Mouse (Mus musculus) hindbrain, embryonic 13.5 days (tissue): Measurements from ENCODE around the gene Dpf3. TPM values are rescaled to one million over a fixed set of nuclear protein-coding genes. Genes with fewer than 3 reads are reported as not detected.

Experiments used
- ATAC-seq: fragments of 200-750 bp; cut with Nextera tagmentation; 2 replicates; pipeline ENCODE4 v1.8.0; 2017; ENCODE audit warnings: moderate TSS enrichment; ENCODE audit not compliant: low FRiP score
- H3K27ac ChIP-seq: fragments of 300-500 bp; sonication (generic); 2 replicates; pipeline ENCODE4 v1.5.1; 2015; ENCODE audit warnings: inconsistent platforms, mild to moderate bottlenecking, moderate library complexity
- H3K27me3 ChIP-seq: fragments of 300-500 bp; sonication (generic); 2 replicates; pipeline ENCODE4 v1.6.1; 2015; ENCODE audit warnings: mild to moderate bottlenecking, inconsistent platforms
- H3K36me3 ChIP-seq: fragments of 300-500 bp; sonication (generic); 2 replicates; pipeline ENCODE4 v1.6.1; 2015; ENCODE audit warnings: mild to moderate bottlenecking, inconsistent platforms
- H3K4me1 ChIP-seq: fragments of 300-500 bp; sonication (generic); replicated peaks from 2 replicates; pipeline ENCODE4 v1.6.1; 2015; ENCODE audit warnings: inconsistent platforms
- H3K4me2 ChIP-seq: fragments of 300-500 bp; sonication (generic); 2 replicates; pipeline ENCODE4 v1.6.1; 2015; ENCODE audit warnings: inconsistent platforms, mild to moderate bottlenecking, moderate library complexity
- H3K4me3 ChIP-seq: fragments of 300-500 bp; sonication (generic); 2 replicates; pipeline ENCODE4 v1.5.1; 2015; ENCODE audit warnings: mild to moderate bottlenecking, inconsistent platforms
- H3K9ac ChIP-seq: fragments of 300-500 bp; sonication (generic); 2 replicates; pipeline ENCODE4 v1.6.1; 2015; ENCODE audit warnings: mild to moderate bottlenecking, inconsistent platforms
- H3K9me3 ChIP-seq: fragments of 300-500 bp; sonication (generic); 2 replicates; pipeline ENCODE4 v1.6.1; 2016; ENCODE audit warnings: inconsistent platforms
- WGBS: fragments of 180-500 bp; shearing (Covaris S2); methylation state at CpG from one replicate; pipeline ENCODE4 v1.1.7; 2015; 5-methylcytosine and 5-hydroxymethylcytosine counted together
- polyA plus RNA-seq: library from polyadenylated mRNA; unstranded; fragments of >200 nt; fragmentation: Nextera tagmentation; extraction: Ambion mirVana; gene quantifications from 2 replicates; pipeline ENCODE4 v1.2.1, GENCODE M21; 2015

Dpf3 gene
- polyA plus RNA-seq, 1 experiment from 2014 or later, result 27.7 TPM

- 71% methylated on average over 11 of the region's 11 CpGs for WGBS
- ATAC-seq, result no peak
Observed at GRCm38 (mm10) chr12:83424720-83425444, 62.6 kb downstream of the Dpf3 start.

GRCm38 (mm10) chr12:83424086-83424719 is 63.3 kb downstream of the Dpf3 start:
- H3K9me3 ChIP-seq, result no peaks in the 10 kb centered on the region
- H3K4me2 ChIP-seq, result no peak overlapping the region
- peaks cover 33% of the 10 kb centered on the region for H3K4me1 ChIP-seq
- H3K27ac ChIP-seq, result no peak overlapping the region
- no peak for ATAC-seq
- 84% methylated on average over 12 of the region's 12 CpGs for whole genome bisulfite sequencing
- H3K9ac ChIP-seq, result 0 out of 2 replicates have a peak overlapping the region, but pooled peaks have one; percentile 2
- H3K27me3 ChIP-seq, result no peaks in the 10 kb centered on the region
- H3K36me3 ChIP-seq, result no peaks in the 10 kb centered on the region
- H3K4me3 ChIP-seq, result no peak overlapping the region

More at GRCm38 (mm10) chr12:83424720-83425444, 62.6 kb downstream of the Dpf3 start:
- no peaks in the 10 kb centered on the region for H3K27me3 ChIP-seq
- no peak overlapping the region for H3K4me3 ChIP-seq
- no peak overlapping the region; the same call in 1 of the 2 replicates for H3K27ac ChIP-seq
- H3K4me1 ChIP-seq, result peaks cover 33% of the 10 kb centered on the region
- H3K9me3 ChIP-seq, result no peaks in the 10 kb centered on the region
- H3K36me3 ChIP-seq, result no peaks in the 10 kb centered on the region
- H3K4me2 ChIP-seq, result no peak overlapping the region
- H3K9ac ChIP-seq, result 0 out of 2 replicates have a peak overlapping the region, but pooled peaks have one; percentile 2

GRCm38 (mm10) chr12:83420346-83420745 is 67.2 kb downstream of the Dpf3 start:
- Histone ChIP-seq H3K9ac (no peak overlapping the region), H3K4me2 (no peak overlapping the region), H3K4me1 (peaks cover 9% of the 10 kb centered on the region), H3K27me3 (no peaks in the 10 kb centered on the region), H3K4me3 (no peak overlapping the region), H3K36me3 (no peaks in the 10 kb centered on the region), H3K27ac (no peak overlapping the region), H3K9me3 (no peaks in the 10 kb centered on the region)
- no peak for ATAC-seq
- 90% methylated on average over 5 of the region's 5 CpGs for WGBS

GRCm38 (mm10) chr12:83415207-83415606 is 72.3 kb downstream of the Dpf3 start:
- Histone ChIP-seq H3K27me3 (no peaks in the 10 kb centered on the region), H3K4me1 (peaks cover 22% of the 10 kb centered on the region), H3K4me2 (no peak overlapping the region), H3K9ac (no peak overlapping the region), H3K36me3 (no peaks in the 10 kb centered on the region), H3K27ac (no peak overlapping the region), H3K4me3 (no peak overlapping the region), H3K9me3 (no peaks in the 10 kb centered on the region)
- ATAC-seq, result no peak
- WGBS, result 78% methylated on average over 4 of the region's 4 CpGs

GRCm38 (mm10) chr12:83413684-83414083 is 73.8 kb downstream of the Dpf3 start:
- no peak overlapping the region for H3K4me2 ChIP-seq
- no peak for ATAC-seq
- H3K27ac ChIP-seq, result no peak overlapping the region
- 82% methylated on average over 5 of the region's 5 CpGs for WGBS
- H3K27me3 ChIP-seq, result no peaks in the 10 kb centered on the region
- H3K9me3 ChIP-seq, result no peaks in the 10 kb centered on the region
- H3K4me3 ChIP-seq, result no peak overlapping the region
- H3K36me3 ChIP-seq, result no peaks in the 10 kb centered on the region
- H3K4me1 ChIP-seq, result peaks cover 22% of the 10 kb centered on the region
- H3K9ac ChIP-seq, result no peak overlapping the region

- no peak for ATAC-seq
- H3K4me1 ChIP-seq, result peaks cover 22% of the 10 kb centered on the region
- H3K27ac ChIP-seq, result peak overlapping the region; percentile 44; the same call in 1 of the 2 replicates
- no peaks in the 10 kb centered on the region for H3K9me3 ChIP-seq
- H3K27me3 ChIP-seq, result no peaks in the 10 kb centered on the region
- no peak overlapping the region for H3K4me3 ChIP-seq
- no peaks in the 10 kb centered on the region for H3K36me3 ChIP-seq
- H3K4me2 ChIP-seq, result no peak overlapping the region
- H3K9ac ChIP-seq, result no peak overlapping the region
- 65% methylated on average over 17 of the region's 17 CpGs for WGBS
Observed at GRCm38 (mm10) chr12:83411721-83412521, 75.6 kb downstream of the Dpf3 start.

GRCm38 (mm10) chr12:83411032-83411431 is 76.5 kb downstream of the Dpf3 start:
- no peak overlapping the region for H3K27ac ChIP-seq
- no peaks in the 10 kb centered on the region for H3K9me3 ChIP-seq
- no peak overlapping the region for H3K4me3 ChIP-seq
- H3K4me1 ChIP-seq, result peaks cover 22% of the 10 kb centered on the region
- WGBS, result 83% methylated on average over 5 of the region's 5 CpGs
- H3K36me3 ChIP-seq, result no peaks in the 10 kb centered on the region
- no peak for ATAC-seq
- H3K9ac ChIP-seq, result no peak overlapping the region
- H3K4me2 ChIP-seq, result no peak overlapping the region
- H3K27me3 ChIP-seq, result no peaks in the 10 kb centered on the region

GRCm38 (mm10) chr12:83405374-83406125 is 82.0 kb downstream of the Dpf3 start:
- Histone ChIP-seq H3K9me3 (no peaks in the 10 kb centered on the region), H3K9ac (no peak overlapping the region), H3K4me1 (0 out of 2 replicates have a peak, but pooled peaks cover 3% of the 10 kb centered on the region), H3K27ac (no peak overlapping the region), H3K4me2 (no peak overlapping the region), H3K4me3 (no peak overlapping the region), H3K36me3 (no peaks in the 10 kb centered on the region), H3K27me3 (no peaks in the 10 kb centered on the region)
- whole genome bisulfite sequencing, result 90% methylated on average over 12 of the region's 12 CpGs
- no peak for ATAC-seq

GRCm38 (mm10) chr12:83402270-83402669 is 85.2 kb downstream of the Dpf3 start:
- no peaks in the 10 kb centered on the region for H3K9me3 ChIP-seq
- H3K27me3 ChIP-seq, result no peaks in the 10 kb centered on the region
- H3K4me1 ChIP-seq, result 0 out of 2 replicates have a peak, but pooled peaks cover 3% of the 10 kb centered on the region
- no peak overlapping the region for H3K27ac ChIP-seq
- no peak overlapping the region for H3K4me2 ChIP-seq
- WGBS, result 87% methylated on average over 5 of the region's 5 CpGs
- ATAC-seq, result no peak
- no peaks in the 10 kb centered on the region for H3K36me3 ChIP-seq
- no peak overlapping the region for H3K4me3 ChIP-seq
- H3K9ac ChIP-seq, result no peak overlapping the region

- no peak for ATAC-seq
- Histone ChIP-seq H3K27ac (no peak overlapping the region), H3K27me3 (no peaks in the 10 kb centered on the region), H3K36me3 (no peaks in the 10 kb centered on the region), H3K4me3 (no peak overlapping the region), H3K4me1 (peaks cover 14% of the 10 kb centered on the region; the same call in 1 of the 2 replicates), H3K9me3 (no peaks in the 10 kb centered on the region), H3K9ac (no peak overlapping the region), H3K4me2 (no peak overlapping the region)
- 71% methylated on average over 16 of the region's 16 CpGs for WGBS
Observed at GRCm38 (mm10) chr12:83392011-83392410, 95.5 kb downstream of the Dpf3 start.

- Histone ChIP-seq H3K4me1 (peaks cover 17% of the 10 kb centered on the region), H3K27ac (no peak overlapping the region), H3K4me2 (no peak overlapping the region), H3K27me3 (no peaks in the 10 kb centered on the region), H3K36me3 (no peaks in the 10 kb centered on the region), H3K9me3 (no peaks in the 10 kb centered on the region), H3K4me3 (no peak overlapping the region), H3K9ac (no peak overlapping the region)
- ATAC-seq, result no peak
- WGBS, result 25% methylated on average over 3 of the region's 3 CpGs
Observed at GRCm38 (mm10) chr12:83387554-83387953, 100.0 kb downstream of the Dpf3 start.

- H3K27ac ChIP-seq, result no peak overlapping the region
- no peaks in the 10 kb centered on the region for H3K36me3 ChIP-seq
- H3K4me1 ChIP-seq, result peaks cover 6% of the 10 kb centered on the region
- H3K9me3 ChIP-seq, result no peaks in the 10 kb centered on the region
- H3K4me3 ChIP-seq, result no peak overlapping the region
- WGBS, result 93% methylated on average over 7 of the region's 7 CpGs
- no peak for ATAC-seq
- H3K9ac ChIP-seq, result no peak overlapping the region
- H3K27me3 ChIP-seq, result no peaks in the 10 kb centered on the region
- no peak overlapping the region for H3K4me2 ChIP-seq
Observed at GRCm38 (mm10) chr12:83381072-83381471, 106.4 kb downstream of the Dpf3 start.
